Mouse (Mus musculus) urinary bladder, postnatal 14 days (tissue): ENCODE results near the gene Wdr61.
"Not testable (repeated sequence)": the region's sequence is repeated elsewhere in the genome, so short reads cannot be mapped to it uniquely, and the experiment has no call there.

Experiments
- DNase-seq: peaks from one replicate; pipeline ENCODE4 v3.0.0; 2021; ENCODE audit warnings: low spot score

Gene Wdr61

GRCm38 (mm10) chr9:54726315-54726714 lies 8.0 kb downstream of the Wdr61 start:
- no peak for DNase-seq

GRCm38 (mm10) chr9:54722596-54722995 lies 11.7 kb downstream of the Wdr61 start:
- peak; percentile 62 for DNase-seq

- DNase-seq, result no peak
Observed at GRCm38 (mm10) chr9:54722156-54722555, 12.2 kb downstream of the Wdr61 start.

GRCm38 (mm10) chr9:54717527-54717926 lies 16.8 kb downstream of the Wdr61 start:
- DNase-seq, result no peak

- no peak for DNase-seq
Observed at GRCm38 (mm10) chr9:54715776-54716175, 18.5 kb downstream of the Wdr61 start.

- DNase-seq, result no peak
Observed at GRCm38 (mm10) chr9:54708085-54708484, 26.2 kb downstream of the Wdr61 start.

GRCm38 (mm10) chr9:54707288-54707999 lies 26.9 kb downstream of the Wdr61 start:
- no peak for DNase-seq

GRCm38 (mm10) chr9:54705561-54705960 lies 28.8 kb downstream of the Wdr61 start:
- no peak for DNase-seq

- DNase-seq, result no peak
Observed at GRCm38 (mm10) chr9:54704361-54704760, 30.0 kb downstream of the Wdr61 start.

GRCm38 (mm10) chr9:54702581-54702980 lies 31.7 kb downstream of the Wdr61 start:
- no peak for DNase-seq

GRCm38 (mm10) chr9:54700746-54701145 lies 33.6 kb downstream of the Wdr61 start:
- no peak for DNase-seq

GRCm38 (mm10) chr9:54700174-54700475 lies 34.2 kb downstream of the Wdr61 start:
- DNase-seq, result no peak

GRCm38 (mm10) chr9:54699345-54700173 lies 34.8 kb downstream of the Wdr61 start:
- DNase-seq, result peak; percentile 84

GRCm38 (mm10) chr9:54699087-54699344 lies 35.3 kb downstream of the Wdr61 start:
- DNase-seq, result no peak

- DNase-seq, result no peak
Observed at GRCm38 (mm10) chr9:54698318-54699086, 35.8 kb downstream of the Wdr61 start, which contains the start of gene Dnaja4. Dnaja4 (plus strand) TSS chr9:54698873.

- DNase-seq, result not testable (repeated sequence)
Observed at GRCm38 (mm10) chr9:54691241-54691805, 43.0 kb downstream of the Wdr61 start.

GRCm38 (mm10) chr9:54690697-54691096 lies 43.6 kb downstream of the Wdr61 start:
- not testable (repeated sequence) for DNase-seq

- no peak for DNase-seq
Observed at GRCm38 (mm10) chr9:54689446-54689845, 44.9 kb downstream of the Wdr61 start.

- DNase-seq, result no peak
Observed at GRCm38 (mm10) chr9:54687246-54688236, 46.8 kb downstream of the Wdr61 start.

- no peak for DNase-seq
Observed at GRCm38 (mm10) chr9:54683814-54684605, 50.3 kb downstream of the Wdr61 start.
